Mouse (Mus musculus) 416B (cell line): Measurements from ENCODE around the gene Akap13.
A peak's percentile ranks its signal among the peaks of the same experiment; 100 is the strongest.

Experiments
- DNase-seq: peaks from one replicate; pipeline ENCODE4 v3.0.0; 2011; ENCODE audit warnings: low read depth

Gene Akap13

GRCm38 (mm10) chr7:75559915-75560314, 104.6 kb downstream of the Akap13 start:
- no peak for DNase-seq

- DNase-seq, result peak; percentile 33
Observed at GRCm38 (mm10) chr7:75560566-75560965, 105.2 kb downstream of the Akap13 start.

GRCm38 (mm10) chr7:75561134-75561533, 105.8 kb downstream of the Akap13 start:
- DNase-seq, result peak; percentile 52

- DNase-seq, result peak; percentile 56
Observed at GRCm38 (mm10) chr7:75568276-75568675, 112.9 kb downstream of the Akap13 start.

GRCm38 (mm10) chr7:75568883-75569282, 113.5 kb downstream of the Akap13 start:
- DNase-seq, result peak; percentile 70

- no peak for DNase-seq
Observed at GRCm38 (mm10) chr7:75570218-75570617, 114.9 kb downstream of the Akap13 start.

- DNase-seq, result no peak
Observed at GRCm38 (mm10) chr7:75571078-75571477, 115.7 kb downstream of the Akap13 start.

- peak; percentile 87 for DNase-seq
Observed at GRCm38 (mm10) chr7:75572127-75572526, 116.8 kb downstream of the Akap13 start.

- peak; percentile 40 for DNase-seq
Observed at GRCm38 (mm10) chr7:75575120-75575649, 119.9 kb downstream of the Akap13 start.

- DNase-seq, result peak; percentile 52
Observed at GRCm38 (mm10) chr7:75575800-75576585, 120.7 kb downstream of the Akap13 start.

GRCm38 (mm10) chr7:75576851-75577250, 121.5 kb downstream of the Akap13 start:
- DNase-seq, result peak; percentile 66

GRCm38 (mm10) chr7:75577353-75577752, 122.0 kb downstream of the Akap13 start:
- no peak for DNase-seq

GRCm38 (mm10) chr7:75578647-75579046, 123.3 kb downstream of the Akap13 start:
- DNase-seq, result no peak

- peak; percentile 90 for DNase-seq
Observed at GRCm38 (mm10) chr7:75582091-75582490, 126.8 kb downstream of the Akap13 start.

- peak; percentile 94 for DNase-seq
Observed at GRCm38 (mm10) chr7:75584100-75584499, 128.8 kb downstream of the Akap13 start.

- DNase-seq, result no peak
Observed at GRCm38 (mm10) chr7:75585409-75585808, 130.1 kb downstream of the Akap13 start.

GRCm38 (mm10) chr7:75586113-75586512, 130.8 kb downstream of the Akap13 start:
- peak; percentile 92 for DNase-seq

- peak; percentile 90 for DNase-seq
Observed at GRCm38 (mm10) chr7:75587727-75588126, 132.4 kb downstream of the Akap13 start.

GRCm38 (mm10) chr7:75589304-75589973, 134.1 kb downstream of the Akap13 start:
- peak; percentile 37 for DNase-seq

GRCm38 (mm10) chr7:75591961-75592360, 136.6 kb downstream of the Akap13 start:
- no peak for DNase-seq

GRCm38 (mm10) chr7:75594801-75595200, 139.5 kb downstream of the Akap13 start:
- peak; percentile 72 for DNase-seq

- DNase-seq, result peak; percentile 45
Observed at GRCm38 (mm10) chr7:75595268-75595667, 139.9 kb downstream of the Akap13 start.
